Mouse (Mus musculus) kidney, embryonic 15.5 days (tissue): ENCODE data around the gene Ppp1r14a. TPM values are rescaled to one million over a fixed set of nuclear protein-coding genes. Genes with fewer than 3 reads are reported as not detected.
A peak's percentile ranks its signal among the peaks of the same experiment; 100 is the strongest.

ENCODE experiments used
- ATAC-seq: fragments of 200-750 bp; cut with Nextera tagmentation; replicated peaks from 2 replicates; pipeline ENCODE4 v1.8.0; 2017; ENCODE audit warnings: moderate TSS enrichment; ENCODE audit not compliant: low FRiP score
- H3K27ac ChIP-seq: fragments of 300-500 bp; sonication (generic); 2 replicates; pipeline ENCODE4 v1.5.1; 2015; ENCODE audit warnings: mild to moderate bottlenecking, inconsistent platforms
- H3K27me3 ChIP-seq: fragments of 300-500 bp; sonication (generic); 2 replicates; pipeline ENCODE4 v1.6.1; 2015; ENCODE audit warnings: inconsistent platforms
- H3K36me3 ChIP-seq: fragments of 300-500 bp; sonication (generic); 2 replicates; pipeline ENCODE4 v1.6.1; 2015; ENCODE audit warnings: inconsistent platforms
- H3K4me1 ChIP-seq: fragments of 300-500 bp; sonication (generic); 2 replicates; pipeline ENCODE4 v1.6.1; 2015; ENCODE audit warnings: inconsistent platforms
- H3K4me2 ChIP-seq: fragments of 300-500 bp; sonication (generic); 2 replicates; pipeline ENCODE4 v1.6.1; 2015; ENCODE audit warnings: moderate library complexity, mild to moderate bottlenecking, inconsistent platforms
- H3K4me3 ChIP-seq: fragments of 300-500 bp; sonication (generic); replicated peaks from 2 replicates; pipeline ENCODE4 v1.5.1; 2015; ENCODE audit warnings: mild to moderate bottlenecking, inconsistent platforms
- H3K9ac ChIP-seq: fragments of 300-500 bp; sonication (generic); 2 replicates; pipeline ENCODE4 v1.6.1; 2015; ENCODE audit warnings: mild to moderate bottlenecking, inconsistent platforms
- H3K9me3 ChIP-seq: fragments of 300-500 bp; sonication (generic); replicated peaks from 2 replicates; pipeline ENCODE4 v1.6.1; 2016; ENCODE audit warnings: inconsistent platforms
- whole genome bisulfite sequencing: fragments of 180-500 bp; shearing (Covaris S2); methylation state at CpG from one replicate; pipeline ENCODE4 v1.1.7; 2015; ENCODE audit warnings: mixed read lengths; 5-methylcytosine and 5-hydroxymethylcytosine counted together
- polyA plus RNA-seq: library from polyadenylated mRNA; unstranded; fragments of >200 nt; fragmentation: Nextera tagmentation; extraction: Ambion mirVana; gene quantifications from 2 replicates; pipeline ENCODE4 v1.2.1, GENCODE M21; 2015

Ppp1r14a gene
- polyA plus RNA-seq, 1 experiment from 2014 or later, result 23.7 TPM

GRCm38 (mm10) chr7:29306619-29307018 lies 17.5 kb downstream of the Ppp1r14a start:
- ATAC-seq, result no peak
- Histone ChIP-seq H3K36me3 (no peaks in the 10 kb centered on the region), H3K9ac (no peak overlapping the region), H3K4me2 (peak overlapping the region; percentile 99; the same call in 1 of the 2 replicates), H3K4me1 (peaks cover 49% of the 10 kb centered on the region), H3K4me3 (no peak overlapping the region; the same call in 1 of the 2 replicates), H3K27ac (no peak overlapping the region), H3K27me3 (peaks cover 91% of the 10 kb centered on the region), H3K9me3 (no peaks in the 10 kb centered on the region)
- WGBS, result 22% methylated on average over 7 of the region's 7 CpGs

GRCm38 (mm10) chr7:29307350-29308104 lies 18.4 kb downstream of the Ppp1r14a start:
- Histone ChIP-seq H3K9ac (peak overlapping the region; percentile 50), H3K27me3 (peaks cover 83% of the 10 kb centered on the region), H3K4me2 (peak overlapping the region; percentile 99), H3K4me1 (peaks cover 49% of the 10 kb centered on the region), H3K9me3 (no peaks in the 10 kb centered on the region), H3K36me3 (no peaks in the 10 kb centered on the region), H3K27ac (no peak overlapping the region), H3K4me3 (peak overlapping the region; percentile 62)
- WGBS, result 1% methylated on average over 42 of the region's 42 CpGs
- peak; percentile 87 for ATAC-seq

GRCm38 (mm10) chr7:29309221-29309721 lies 20.2 kb downstream of the Ppp1r14a start:
- Histone ChIP-seq H3K4me3 (peak overlapping the region; percentile 48), H3K27me3 (peaks cover 65% of the 10 kb centered on the region), H3K4me1 (peaks cover 46% of the 10 kb centered on the region), H3K27ac (no peak overlapping the region), H3K4me2 (peak overlapping the region; percentile 99), H3K9ac (peak overlapping the region; percentile 57), H3K9me3 (no peaks in the 10 kb centered on the region), H3K36me3 (no peaks in the 10 kb centered on the region)
- under 1% methylated on average over 36 of the region's 36 CpGs for WGBS
- no peak for ATAC-seq

GRCm38 (mm10) chr7:29309749-29310148 lies 20.6 kb downstream of the Ppp1r14a start:
- Histone ChIP-seq H3K4me1 (peaks cover 41% of the 10 kb centered on the region), H3K27me3 (peaks cover 60% of the 10 kb centered on the region), H3K27ac (no peak overlapping the region), H3K4me2 (peak overlapping the region; percentile 99), H3K36me3 (no peaks in the 10 kb centered on the region), H3K9ac (peak overlapping the region; percentile 57; the same call in 1 of the 2 replicates), H3K4me3 (peak overlapping the region; percentile 48), H3K9me3 (no peaks in the 10 kb centered on the region)
- ATAC-seq, result no peak
- WGBS, result 4% methylated on average over 5 of the region's 5 CpGs

GRCm38 (mm10) chr7:29313051-29313450 lies 23.9 kb downstream of the Ppp1r14a start:
- Histone ChIP-seq H3K9ac (no peak overlapping the region), H3K36me3 (no peaks in the 10 kb centered on the region), H3K4me2 (no peak overlapping the region), H3K9me3 (no peaks in the 10 kb centered on the region), H3K27ac (no peak overlapping the region), H3K27me3 (peaks cover 38% of the 10 kb centered on the region), H3K4me3 (no peak overlapping the region), H3K4me1 (peaks cover 46% of the 10 kb centered on the region)
- 23% methylated on average over 9 of the region's 9 CpGs for WGBS
- ATAC-seq, result no peak

GRCm38 (mm10) chr7:29313572-29314261 lies 24.6 kb downstream of the Ppp1r14a start:
- H3K9ac ChIP-seq, result no peak overlapping the region
- no peaks in the 10 kb centered on the region for H3K9me3 ChIP-seq
- no peaks in the 10 kb centered on the region for H3K36me3 ChIP-seq
- no peak overlapping the region for H3K27ac ChIP-seq
- peaks cover 46% of the 10 kb centered on the region for H3K4me1 ChIP-seq
- 51% methylated on average over 9 of the region's 9 CpGs for WGBS
- peaks cover 36% of the 10 kb centered on the region for H3K27me3 ChIP-seq
- H3K4me2 ChIP-seq, result no peak overlapping the region
- no peak overlapping the region for H3K4me3 ChIP-seq
- ATAC-seq, result no peak

GRCm38 (mm10) chr7:29314844-29315628 lies 25.9 kb downstream of the Ppp1r14a start:
- Histone ChIP-seq H3K4me3 (no peak overlapping the region), H3K4me2 (no peak overlapping the region), H3K9me3 (no peaks in the 10 kb centered on the region), H3K27ac (no peak overlapping the region), H3K36me3 (no peaks in the 10 kb centered on the region), H3K4me1 (peaks cover 48% of the 10 kb centered on the region), H3K27me3 (peaks cover 31% of the 10 kb centered on the region), H3K9ac (no peak overlapping the region)
- no peak for ATAC-seq
- WGBS, result 84% methylated on average over 13 of the region's 13 CpGs

GRCm38 (mm10) chr7:29316137-29316734 lies 27.1 kb downstream of the Ppp1r14a start:
- 68% methylated on average over 17 of the region's 17 CpGs for WGBS
- ATAC-seq, result no peak
- H3K27ac ChIP-seq, result peak overlapping the region; percentile 70

GRCm38 (mm10) chr7:29316976-29317375 lies 27.9 kb downstream of the Ppp1r14a start:
- ATAC-seq, result no peak
- peaks cover 54% of the 10 kb centered on the region for H3K4me1 ChIP-seq
- peaks cover 15% of the 10 kb centered on the region for H3K27me3 ChIP-seq
- peak overlapping the region; percentile 70 for H3K27ac ChIP-seq
- no peaks in the 10 kb centered on the region for H3K36me3 ChIP-seq
- H3K9ac ChIP-seq, result no peak overlapping the region
- H3K9me3 ChIP-seq, result no peaks in the 10 kb centered on the region
- 7% methylated on average over 8 of the region's 10 CpGs for WGBS
- H3K4me2 ChIP-seq, result peak overlapping the region; percentile 42
- no peak overlapping the region for H3K4me3 ChIP-seq

More at GRCm38 (mm10) chr7:29316137-29316734, 27.1 kb downstream of the Ppp1r14a start:
- Histone ChIP-seq H3K9me3 (no peaks in the 10 kb centered on the region), H3K4me3 (no peak overlapping the region), H3K27me3 (peaks cover 19% of the 10 kb centered on the region), H3K4me1 (peaks cover 54% of the 10 kb centered on the region), H3K9ac (no peak overlapping the region), H3K36me3 (no peaks in the 10 kb centered on the region), H3K4me2 (0 out of 2 replicates have a peak overlapping the region, but pooled peaks have one; percentile 42)

GRCm38 (mm10) chr7:29317558-29317957 lies 28.4 kb downstream of the Ppp1r14a start:
- 0% methylated on average over 2 of the region's 2 CpGs for WGBS
- ATAC-seq, result 0 out of 2 replicates have a peak, but pooled peaks have one; percentile 41
- no peak overlapping the region for H3K9ac ChIP-seq
- peak overlapping the region; percentile 70 for H3K27ac ChIP-seq
- H3K4me3 ChIP-seq, result no peak overlapping the region
- peaks cover 15% of the 10 kb centered on the region for H3K27me3 ChIP-seq
- peaks cover 54% of the 10 kb centered on the region for H3K4me1 ChIP-seq
- H3K36me3 ChIP-seq, result peaks cover 2% of the 10 kb centered on the region; the same call in 1 of the 2 replicates
- H3K9me3 ChIP-seq, result no peaks in the 10 kb centered on the region
- H3K4me2 ChIP-seq, result peak overlapping the region; percentile 42
